Mouse (Mus musculus): Measurements from ENCODE around the gene Msl1. TPM values are rescaled to one million over a fixed set of nuclear protein-coding genes. Genes with fewer than 3 reads are reported as not detected.

Msl1 gene
- polyA plus RNA-seq, 1 experiment: 35.6 TPM

DNA sequence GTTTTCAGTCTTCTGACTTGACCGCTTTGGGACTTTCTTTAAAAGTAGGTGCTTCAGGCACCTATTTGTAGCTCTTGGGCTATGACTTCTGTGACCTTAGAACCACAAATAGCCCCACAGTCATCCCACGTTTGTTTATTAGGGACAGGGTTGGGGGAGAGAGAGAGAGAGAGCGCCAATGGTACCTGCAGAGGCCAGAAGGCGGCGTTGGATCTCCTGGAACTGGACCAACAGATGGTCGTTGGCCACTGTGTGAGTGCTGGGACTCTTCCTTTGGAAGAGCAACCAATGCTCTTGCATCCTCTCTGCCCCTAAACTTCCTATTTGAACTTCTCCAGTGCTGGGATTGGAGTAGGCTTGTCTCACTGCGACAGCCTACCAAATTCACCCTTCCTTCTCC is 8.1 kb upstream of the Msl1 start:
- Histone ChIP-seq H3ac (ENCODE audit: control insufficient read depth, insufficient read length) (no peak overlapping the region), H3K27me3 (ENCODE audit: control insufficient read depth, insufficient read depth, insufficient read length) (no peaks in the 10 kb centered on the region), H3K79me2 (ENCODE audit: control insufficient read depth, insufficient read depth) (no peaks in the 10 kb centered on the region), H3K4me2 (ENCODE audit: low read depth) (no peak overlapping the region), H3K36me3 (ENCODE audit: control insufficient read depth, insufficient read depth) (no peaks in the 10 kb centered on the region), H3K4me3 (no peak overlapping the region)
- no peak for TF ChIP-seq E2F4 (IDR thresholded peaks at IDR 0.05; ENCODE audit: insufficient read depth)
- no peak for TF ChIP-seq REST (IDR thresholded peaks at IDR 0.05; ENCODE audit: insufficient read depth, insufficient read length)
- no peak for TF ChIP-seq CEBPB (IDR thresholded peaks at IDR 0.05; ENCODE audit: insufficient read depth, poor library complexity, severe bottlenecking)
- TF ChIP-seq MYOG (IDR thresholded peaks at IDR 0.05; ENCODE audit: control insufficient read depth in 1 of 3, insufficient read depth in 1 of 3, insufficient read length in 2 of 3, low read depth in 2 of 3): no peak
- no peak for TF ChIP-seq MYOD1 (IDR thresholded peaks at IDR 0.05; ENCODE audit: control insufficient read depth in 1 of 3, insufficient read length in 2 of 3, low read depth in 2 of 3)
- no peak for TF ChIP-seq SRF (IDR thresholded peaks at IDR 0.05; ENCODE audit: control insufficient read depth, insufficient read length, low read depth)
- no peak for TF ChIP-seq TCF3 (IDR thresholded peaks at IDR 0.05; ENCODE audit: insufficient read length, low read depth)
- TF ChIP-seq POLR2A (IDR thresholded peaks at IDR 0.05; ENCODE audit: insufficient read length, low read depth): no peak
- TF ChIP-seq POLR2AphosphoS2 (IDR thresholded peaks at IDR 0.05; ENCODE audit: insufficient read length, low read depth): no peak
- no peak for TF ChIP-seq MAX (IDR thresholded peaks at IDR 0.05; ENCODE audit: low read depth)
- no peak for TF ChIP-seq USF1 (IDR thresholded peaks at IDR 0.05; ENCODE audit: low read depth)
- TF ChIP-seq TCF12 (IDR thresholded peaks at IDR 0.05; ENCODE audit: insufficient read depth, poor library complexity, severe bottlenecking): no peak

DNA sequence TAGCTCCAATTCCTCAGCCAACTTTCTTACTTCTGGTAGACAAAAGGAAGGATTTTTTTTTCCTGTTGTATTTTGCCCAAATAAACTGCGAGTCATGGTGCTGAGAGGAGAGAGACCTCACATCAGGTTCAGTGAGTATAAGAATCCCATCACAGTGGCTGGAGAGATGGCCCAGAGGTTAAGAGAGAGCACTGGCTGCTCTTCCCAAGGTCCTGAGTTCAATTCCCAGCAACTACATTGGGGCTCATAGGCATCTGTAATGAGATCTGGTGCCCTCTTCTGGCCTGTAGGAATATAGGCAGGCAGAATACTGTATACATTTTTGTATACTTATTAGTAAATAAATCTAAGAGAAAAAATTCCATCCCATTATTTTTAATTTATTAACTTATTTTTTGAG is 7.6 kb upstream of the Msl1 start:
- no peak overlapping the region for H3K4me2 ChIP-seq (ENCODE audit: low read depth)

DNA sequence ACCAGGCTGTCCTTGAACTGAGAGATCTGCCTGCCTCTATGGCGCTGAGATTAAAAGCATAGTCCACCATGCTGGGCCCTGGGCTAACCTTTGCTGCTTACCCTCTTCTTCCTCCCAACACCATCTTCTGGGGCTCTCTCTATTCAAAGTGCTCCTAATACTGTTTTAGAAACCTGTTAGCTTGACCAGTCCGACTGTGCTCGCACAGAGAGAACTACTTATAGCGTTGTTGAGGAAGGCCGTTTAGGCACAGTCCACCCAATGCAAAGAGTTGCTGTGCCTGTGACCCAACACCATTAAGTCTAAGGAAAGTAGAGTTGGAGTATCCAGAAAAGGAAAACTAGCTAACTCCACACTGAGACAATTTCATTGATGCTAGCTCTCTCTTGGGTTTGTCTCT is 7.2 kb upstream of the Msl1 start:
- TF ChIP-seq CEBPB (IDR thresholded peaks at IDR 0.05; ENCODE audit: insufficient read depth, poor library complexity, severe bottlenecking) (no peak), POLR2AphosphoS2 (IDR thresholded peaks at IDR 0.05; ENCODE audit: insufficient read length, low read depth) (no peak), E2F4 (IDR thresholded peaks at IDR 0.05; ENCODE audit: insufficient read depth) (no peak)
- H3ac ChIP-seq (ENCODE audit: control insufficient read depth, insufficient read length): no peak overlapping the region
- H3K79me2 ChIP-seq (ENCODE audit: control insufficient read depth, insufficient read depth): no peaks in the 10 kb centered on the region
- no peaks in the 10 kb centered on the region for H3K27me3 ChIP-seq (ENCODE audit: control insufficient read depth, insufficient read depth, insufficient read length)
- peak overlapping the region; percentile 95 for H3K4me2 ChIP-seq (ENCODE audit: low read depth)
- H3K4me3 ChIP-seq: peak overlapping the region; percentile 35
- H3K36me3 ChIP-seq (ENCODE audit: control insufficient read depth, insufficient read depth): no peaks in the 10 kb centered on the region

More for the DNA sequence above, 7.6 kb upstream of the Msl1 start:
- H3K4me3 ChIP-seq: no peak overlapping the region
- no peak overlapping the region for H3ac ChIP-seq (ENCODE audit: control insufficient read depth, insufficient read length)
- H3K36me3 ChIP-seq (ENCODE audit: control insufficient read depth, insufficient read depth): no peaks in the 10 kb centered on the region
- TF ChIP-seq POLR2A (IDR thresholded peaks at IDR 0.05; ENCODE audit: insufficient read length, low read depth): no peak
- TF ChIP-seq SRF (IDR thresholded peaks at IDR 0.05; ENCODE audit: control insufficient read depth, insufficient read length, low read depth): no peak
- TF ChIP-seq CEBPB (IDR thresholded peaks at IDR 0.05; ENCODE audit: insufficient read depth, poor library complexity, severe bottlenecking): no peak
- no peak for TF ChIP-seq MYOD1 (IDR thresholded peaks at IDR 0.05; ENCODE audit: control insufficient read depth in 1 of 3, insufficient read length in 2 of 3, low read depth in 2 of 3)
- TF ChIP-seq TCF3 (IDR thresholded peaks at IDR 0.05; ENCODE audit: insufficient read length, low read depth): no peak
- no peak for TF ChIP-seq MAX (IDR thresholded peaks at IDR 0.05; ENCODE audit: low read depth)
- TF ChIP-seq MYOG (IDR thresholded peaks at IDR 0.05; ENCODE audit: control insufficient read depth in 1 of 3, insufficient read depth in 1 of 3, insufficient read length in 2 of 3, low read depth in 2 of 3): no peak
- no peak for TF ChIP-seq E2F4 (IDR thresholded peaks at IDR 0.05; ENCODE audit: insufficient read depth)
- no peak for TF ChIP-seq USF1 (IDR thresholded peaks at IDR 0.05; ENCODE audit: low read depth)
- TF ChIP-seq REST (IDR thresholded peaks at IDR 0.05; ENCODE audit: insufficient read depth, insufficient read length): no peak
- TF ChIP-seq TCF12 (IDR thresholded peaks at IDR 0.05; ENCODE audit: insufficient read depth, poor library complexity, severe bottlenecking): no peak
- no peak for TF ChIP-seq POLR2AphosphoS2 (IDR thresholded peaks at IDR 0.05; ENCODE audit: insufficient read length, low read depth)
- H3K27me3 ChIP-seq (ENCODE audit: control insufficient read depth, insufficient read depth, insufficient read length): no peaks in the 10 kb centered on the region
- H3K79me2 ChIP-seq (ENCODE audit: control insufficient read depth, insufficient read depth): no peaks in the 10 kb centered on the region

DNA sequence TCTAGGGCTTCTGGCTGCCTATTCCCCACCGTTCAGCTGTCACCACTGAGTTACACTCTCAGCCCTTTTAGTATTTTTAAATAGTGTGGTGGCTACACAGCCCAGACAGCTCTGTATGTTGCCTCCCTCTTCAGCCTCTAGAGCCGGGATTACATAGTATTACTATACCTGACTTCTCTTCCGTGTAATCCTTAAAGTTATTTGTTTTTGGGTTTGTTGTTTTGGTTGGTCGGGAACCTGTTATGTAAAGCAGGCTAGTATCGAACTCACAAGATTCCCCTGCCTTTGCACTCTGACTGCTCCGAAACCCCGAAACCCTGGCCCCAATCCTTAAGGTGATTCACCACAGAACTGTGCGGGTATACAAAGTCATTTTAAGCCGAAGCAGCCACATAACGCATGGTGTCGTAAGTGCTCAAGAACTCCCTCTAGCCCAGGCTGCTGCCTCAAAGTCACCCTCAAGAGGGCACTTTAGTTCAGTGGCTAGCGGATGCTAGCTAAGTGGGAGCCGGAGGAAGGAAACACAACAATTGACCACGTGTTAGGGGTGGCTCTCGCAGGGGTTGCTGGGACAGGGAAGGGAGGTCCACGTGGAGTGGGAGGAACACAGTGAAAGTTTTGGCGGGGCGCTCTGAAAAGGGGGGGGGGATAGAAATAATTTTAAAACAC is 6.6 kb upstream of the Msl1 start:
- H3K27me3 ChIP-seq (ENCODE audit: control insufficient read depth, insufficient read depth, insufficient read length): no peaks in the 10 kb centered on the region
- H3K36me3 ChIP-seq (ENCODE audit: control insufficient read depth, insufficient read depth): no peaks in the 10 kb centered on the region
- TF ChIP-seq MYOG (IDR thresholded peaks at IDR 0.05; ENCODE audit: control insufficient read depth in 1 of 3, insufficient read depth in 1 of 3, insufficient read length in 2 of 3, low read depth in 2 of 3) (no peak), MAX (IDR thresholded peaks at IDR 0.05; ENCODE audit: low read depth) (peak; percentile 95), USF1 (IDR thresholded peaks at IDR 0.05; ENCODE audit: low read depth) (peak; percentile 92), POLR2AphosphoS2 (IDR thresholded peaks at IDR 0.05; ENCODE audit: insufficient read length, low read depth) (peak; percentile 35), MYOD1 (IDR thresholded peaks at IDR 0.05; ENCODE audit: control insufficient read depth in 1 of 3, insufficient read length in 2 of 3, low read depth in 2 of 3) (no peak)
- peak overlapping the region; percentile 95 for H3K4me2 ChIP-seq (ENCODE audit: low read depth)
- H3ac ChIP-seq (ENCODE audit: control insufficient read depth, insufficient read length): no peak overlapping the region
- H3K4me3 ChIP-seq: peak overlapping the region; percentile 35
- H3K79me2 ChIP-seq (ENCODE audit: control insufficient read depth, insufficient read depth): no peaks in the 10 kb centered on the region

DNA sequence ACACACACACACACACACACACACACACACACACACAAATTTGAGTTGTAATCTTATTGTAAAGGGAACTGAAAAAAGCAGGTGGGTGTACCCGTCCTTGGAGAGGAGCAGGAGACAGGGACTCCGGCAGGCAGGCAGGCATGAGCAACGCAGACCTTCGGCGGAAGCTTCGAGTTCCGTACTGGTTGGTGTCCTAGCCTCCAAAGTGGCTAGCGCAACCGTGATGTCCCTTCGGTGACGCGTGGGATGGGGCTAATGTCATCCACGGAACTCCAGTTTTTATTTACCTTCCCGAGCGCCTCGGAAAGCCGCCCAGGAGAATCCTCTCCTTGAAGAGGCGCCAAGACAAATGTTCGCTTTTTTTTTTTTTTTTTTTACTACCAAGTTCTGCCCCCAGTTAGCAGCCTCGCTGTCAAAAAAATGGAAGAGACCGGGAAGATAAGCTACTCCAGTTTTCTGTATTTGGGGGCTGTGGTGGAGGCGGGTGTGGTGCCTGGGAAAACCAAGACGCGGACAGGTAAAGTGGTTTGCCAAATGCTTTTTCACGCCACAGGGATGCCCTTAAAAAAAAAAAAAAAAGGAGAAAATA is 6.0 kb upstream of the Msl1 start:
- Histone ChIP-seq H3K4me2 (ENCODE audit: low read depth) (peak overlapping the region; percentile 95), H3K4me3 (peak overlapping the region; percentile 35), H3ac (ENCODE audit: control insufficient read depth, insufficient read length) (no peak overlapping the region), H3K27me3 (ENCODE audit: control insufficient read depth, insufficient read depth, insufficient read length) (no peaks in the 10 kb centered on the region), H3K79me2 (ENCODE audit: control insufficient read depth, insufficient read depth) (no peaks in the 10 kb centered on the region), H3K36me3 (ENCODE audit: control insufficient read depth, insufficient read depth) (no peaks in the 10 kb centered on the region)
- TF ChIP-seq POLR2AphosphoS2 (IDR thresholded peaks at IDR 0.05; ENCODE audit: insufficient read length, low read depth): peak; percentile 29
- no peak for TF ChIP-seq USF1 (IDR thresholded peaks at IDR 0.05; ENCODE audit: low read depth)
- TF ChIP-seq SRF (IDR thresholded peaks at IDR 0.05; ENCODE audit: control insufficient read depth, insufficient read length, low read depth): no peak
- TF ChIP-seq TCF3 (IDR thresholded peaks at IDR 0.05; ENCODE audit: insufficient read length, low read depth): no peak
